Mouse (Mus musculus): ENCODE measurements at regions not wholly inside any gene's neighbourhood (a gene's known extent, or its start where the extent isn't known, plus 50 kb on each side); places are given as distances from the start of the nearest gene placed in this dataset.

DNA sequence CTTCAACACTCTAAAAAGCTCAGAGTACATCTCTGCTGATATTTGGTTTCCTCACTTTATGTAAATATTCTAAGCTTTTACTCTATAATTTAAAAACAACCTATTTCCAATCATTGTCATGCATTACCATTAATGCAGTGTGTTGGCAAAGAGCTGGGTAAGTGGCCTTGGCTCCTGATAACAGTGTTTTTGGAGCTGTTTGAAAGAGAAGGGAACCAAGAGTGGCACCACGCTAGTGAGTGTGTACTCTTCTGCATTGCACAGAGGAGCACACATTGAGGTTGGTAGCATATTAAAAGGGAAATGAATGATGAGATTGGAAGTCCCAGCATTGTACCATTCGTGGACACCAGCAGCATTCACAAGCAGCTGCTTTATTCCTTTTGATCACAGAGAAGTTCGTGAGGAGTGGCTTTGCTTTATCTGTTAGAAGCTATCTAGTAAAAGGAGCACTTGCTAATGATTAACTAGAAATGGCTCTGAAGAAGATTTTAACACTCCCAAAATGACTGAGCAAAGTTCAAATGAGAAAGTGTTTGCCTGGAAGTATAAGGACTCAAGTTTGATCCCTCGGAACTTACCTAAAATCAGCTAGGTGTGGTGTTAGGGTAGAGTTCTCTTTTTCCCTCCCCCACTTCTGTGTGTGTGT is 284.3 kb upstream of the Tbl1xr1 start:
- no peak for TF ChIP-seq MAFK (IDR thresholded peaks at IDR 0.05; ENCODE audit: insufficient read depth, low read depth, low read length)
- no peak for TF ChIP-seq CHD2 (IDR thresholded peaks at IDR 0.05; ENCODE audit: low read depth, low read length)

Data from ES-E14 (cell line).